Mouse (Mus musculus): ENCODE data around the gene Parp9. TPM values are rescaled to one million over a fixed set of nuclear protein-coding genes. Genes with fewer than 3 reads are reported as not detected.
"Not testable (repeated sequence)": the region's sequence is repeated elsewhere in the genome, so short reads cannot be mapped to it uniquely, and the experiment has no call there.

Parp9 gene
- polyA plus RNA-seq, 1 experiment from 2014 or later = 3.1 TPM

DNA sequence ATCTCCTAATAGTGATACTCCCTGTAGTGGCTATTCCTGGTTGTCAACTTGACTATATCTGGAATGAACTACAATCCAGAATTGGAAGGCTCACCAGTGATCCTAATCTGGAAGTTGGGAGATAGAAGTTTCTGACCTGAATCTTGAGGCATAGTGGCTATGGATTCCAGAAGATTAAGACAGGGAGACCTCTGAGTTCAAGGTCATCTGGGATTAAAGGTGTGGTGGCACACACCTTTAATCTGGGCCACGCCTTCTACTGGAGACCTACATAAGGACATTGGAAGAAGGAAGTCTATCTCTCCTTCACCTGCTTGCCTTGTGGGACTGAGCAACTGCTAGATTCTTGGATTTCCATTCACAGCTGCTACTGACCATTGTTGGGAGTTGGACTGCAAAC is 40.2 kb downstream of the Parp9 start, which contains the start of gene Kpna1:
Gene Kpna1, plus strand, starts transcription at position 301 of the 400 bp plus-strand sequence.
- not testable (repeated sequence) for H3K27me3 ChIP-seq (ENCODE audit: control insufficient read depth, insufficient read depth, low read length); H3K27ac ChIP-seq (ENCODE audit: low read depth, low read length); H3K9ac ChIP-seq (ENCODE audit: low read length); H3K4me3 ChIP-seq (ENCODE audit: low read depth, low read length); H3K4me1 ChIP-seq (ENCODE audit: control insufficient read depth, insufficient read depth, low read length); H3K9me3 ChIP-seq (ENCODE audit: control insufficient read depth, low read length); DNase-seq (ENCODE audit: low spot score); H3K36me3 ChIP-seq (ENCODE audit: control insufficient read depth, insufficient read depth, low read length); ATAC-seq (ENCODE audit: insufficient read depth, low FRiP score, low TSS enrichment); H3K4me2 ChIP-seq (ENCODE audit: low read depth)
- WGBS = 95% methylated on average over 1 of the region's 1 CpGs

DNA sequence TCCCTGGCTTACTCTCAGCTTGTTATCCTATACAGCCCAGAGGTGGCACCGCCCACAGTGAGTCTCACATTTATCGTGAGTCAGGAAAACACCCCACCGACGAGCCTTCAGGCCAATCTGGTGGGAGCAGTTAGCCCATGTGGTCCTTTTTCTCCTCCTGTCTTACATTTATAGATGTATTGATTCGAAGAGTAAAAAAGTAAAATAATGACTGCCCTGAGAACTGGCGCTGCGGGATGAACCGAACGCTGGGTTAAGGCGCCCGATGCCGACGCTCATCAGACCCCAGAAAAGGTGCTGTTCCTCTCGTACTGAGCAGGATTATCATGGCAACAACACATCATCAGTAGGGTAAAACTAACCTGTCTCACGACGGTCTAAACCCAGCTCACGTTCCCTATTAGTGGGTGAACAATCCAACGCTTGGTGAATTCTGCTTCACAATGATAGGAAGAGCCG is 43.1 kb downstream of the Parp9 start:
- Histone ChIP-seq H3K4me3 (ENCODE audit: low read depth, low read length) (no peak overlapping the region), H3K4me1 (ENCODE audit: control insufficient read depth, insufficient read depth, low read length) (no peaks in the 10 kb centered on the region), H3K9me3 (ENCODE audit: control insufficient read depth, low read length) (no peaks in the 10 kb centered on the region), H3K27ac (ENCODE audit: low read depth, low read length) (no peak overlapping the region), H3K4me2 (ENCODE audit: low read depth) (no peak overlapping the region), H3K36me3 (ENCODE audit: control insufficient read depth, insufficient read depth, low read length) (no peaks in the 10 kb centered on the region), H3K9ac (ENCODE audit: low read length) (no peak overlapping the region), H3K27me3 (ENCODE audit: control insufficient read depth, insufficient read depth, low read length) (no peaks in the 10 kb centered on the region)
- peak; percentile 88; the same call in 1 of the 2 replicates for ATAC-seq (ENCODE audit: insufficient read depth, low FRiP score, low TSS enrichment)
- peak; percentile 100 for DNase-seq (ENCODE audit: low spot score)
- 40% methylated on average over 19 of the region's 19 CpGs for WGBS

DNA sequence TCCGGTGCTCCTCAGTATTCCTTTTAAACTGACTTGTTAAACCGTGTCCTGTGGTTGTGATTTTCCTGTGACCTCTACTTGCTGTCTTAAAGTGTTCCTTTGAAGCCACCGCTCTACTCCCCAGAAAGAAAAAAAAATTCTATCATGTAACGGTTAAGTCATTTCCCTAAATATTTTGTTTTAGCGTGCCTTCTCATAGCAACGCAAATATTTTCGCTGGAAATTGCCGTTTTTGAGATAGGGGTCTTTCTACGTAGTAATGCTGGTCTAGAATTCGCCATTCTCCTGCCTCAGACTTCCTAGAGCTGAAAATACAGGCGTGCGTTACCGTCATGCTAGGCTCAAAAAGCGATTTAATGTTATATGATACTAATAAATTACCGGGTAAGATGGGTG is 44.2 kb downstream of the Parp9 start:
- H3K27ac ChIP-seq (ENCODE audit: low read depth, low read length) = no peak overlapping the region

DNA sequence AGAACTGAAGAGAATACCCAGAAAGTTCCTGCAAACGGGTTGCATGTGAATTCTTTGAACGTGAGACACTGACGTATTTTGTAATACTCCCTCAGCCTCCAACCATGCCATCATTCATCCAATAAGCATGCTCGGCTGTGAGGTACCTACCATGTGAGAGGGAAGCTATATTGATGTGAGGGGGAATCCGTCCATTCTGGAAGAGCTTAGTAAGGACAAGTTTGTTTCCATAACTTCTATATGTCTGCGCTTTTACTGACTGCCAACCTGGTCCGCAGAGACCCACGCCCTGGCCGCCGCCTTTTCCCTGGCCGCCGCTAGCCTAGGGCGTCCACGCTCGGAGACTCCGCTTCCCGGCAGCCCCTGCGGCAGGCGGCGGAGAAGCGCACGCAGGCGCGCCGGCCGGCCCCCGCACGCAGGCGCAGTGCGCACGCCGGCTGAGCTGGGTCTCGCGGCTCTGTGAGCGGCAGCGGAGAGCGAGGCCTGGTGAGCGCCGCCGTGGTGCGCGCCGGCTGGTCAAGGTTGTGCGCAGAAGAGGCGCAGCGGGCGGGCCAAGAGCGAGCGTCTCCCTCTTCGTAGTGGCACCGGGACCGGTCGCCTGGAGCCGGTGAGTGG is 44.7 kb downstream of the Parp9 start:
- Histone ChIP-seq H3K4me2 (ENCODE audit: low read depth) (peak overlapping the region; percentile 47), H3K9me3 (ENCODE audit: control insufficient read depth, low read length) (no peaks in the 10 kb centered on the region), H3K27me3 (ENCODE audit: control insufficient read depth, insufficient read depth, low read length) (no peaks in the 10 kb centered on the region), H3K4me3 (ENCODE audit: low read depth, low read length) (peak overlapping the region; percentile 61), H3K36me3 (ENCODE audit: control insufficient read depth, insufficient read depth, low read length) (no peaks in the 10 kb centered on the region), H3K4me1 (ENCODE audit: control insufficient read depth, insufficient read depth, low read length) (no peaks in the 10 kb centered on the region), H3K9ac (ENCODE audit: low read length) (peak overlapping the region; percentile 73), H3K27ac (ENCODE audit: low read depth, low read length) (peak overlapping the region; percentile 95)
- ATAC-seq (ENCODE audit: insufficient read depth, low FRiP score, low TSS enrichment) = peak; percentile 92
- peak; percentile 98 for DNase-seq (ENCODE audit: low spot score)
- under 1% methylated on average over 44 of the region's 54 CpGs for WGBS

More for the DNA sequence above, 44.2 kb downstream of the Parp9 start:
- no peaks in the 10 kb centered on the region for H3K9me3 ChIP-seq (ENCODE audit: control insufficient read depth, low read length)
- DNase-seq (ENCODE audit: low spot score) (no peak), ATAC-seq (ENCODE audit: insufficient read depth, low FRiP score, low TSS enrichment) (no peak)
- WGBS = 5% methylated on average over 15 of the region's 15 CpGs
- H3K9ac ChIP-seq (ENCODE audit: low read length) = peak overlapping the region; percentile 37
- peak overlapping the region; percentile 47 for H3K4me2 ChIP-seq (ENCODE audit: low read depth)
- no peaks in the 10 kb centered on the region for H3K36me3 ChIP-seq (ENCODE audit: control insufficient read depth, insufficient read depth, low read length)
- no peaks in the 10 kb centered on the region for H3K27me3 ChIP-seq (ENCODE audit: control insufficient read depth, insufficient read depth, low read length)
- H3K4me3 ChIP-seq (ENCODE audit: low read depth, low read length) = peak overlapping the region; percentile 61
- H3K4me1 ChIP-seq (ENCODE audit: control insufficient read depth, insufficient read depth, low read length) = no peaks in the 10 kb centered on the region

GRCm38 (mm10) chr16:35983517-35984101 is 45.3 kb downstream of the Parp9 start:
- under 1% methylated on average over 33 of the region's 86 CpGs for WGBS

DNA sequence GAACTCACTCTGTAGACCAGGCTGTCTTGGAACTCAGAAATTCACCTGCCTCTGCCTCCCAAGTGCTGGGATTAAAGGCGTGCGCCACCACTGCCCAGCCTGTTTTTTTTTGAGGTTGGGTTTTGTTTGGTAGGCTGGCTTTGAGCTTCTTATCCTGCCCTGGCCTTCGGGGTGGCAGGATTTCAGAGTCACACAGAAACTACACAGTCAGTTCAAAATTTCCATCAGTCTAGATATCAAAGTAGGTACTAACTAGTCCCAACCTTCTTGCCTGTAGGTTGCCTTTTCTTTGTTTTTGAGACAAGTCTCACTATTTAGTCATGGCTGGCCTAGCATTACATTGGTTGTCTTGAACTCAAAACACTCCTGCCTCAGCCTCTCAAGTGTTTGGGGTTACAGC is 46.2 kb downstream of the Parp9 start:
- no peaks in the 10 kb centered on the region for H3K36me3 ChIP-seq (ENCODE audit: control insufficient read depth, insufficient read depth, low read length)
- no peak overlapping the region for H3K27ac ChIP-seq (ENCODE audit: low read depth, low read length)
- no peaks in the 10 kb centered on the region for H3K4me1 ChIP-seq (ENCODE audit: control insufficient read depth, insufficient read depth, low read length)
- ATAC-seq (ENCODE audit: insufficient read depth, low FRiP score, low TSS enrichment) (no peak), DNase-seq (ENCODE audit: low spot score) (no peak)
- no peaks in the 10 kb centered on the region for H3K27me3 ChIP-seq (ENCODE audit: control insufficient read depth, insufficient read depth, low read length)
- H3K4me3 ChIP-seq (ENCODE audit: low read depth, low read length) = peak overlapping the region; percentile 61
- no peaks in the 10 kb centered on the region for H3K9me3 ChIP-seq (ENCODE audit: control insufficient read depth, low read length)
- H3K4me2 ChIP-seq (ENCODE audit: low read depth) = peak overlapping the region; percentile 47
- WGBS = 74% methylated on average over 3 of the region's 3 CpGs
- no peak overlapping the region for H3K9ac ChIP-seq (ENCODE audit: low read length)

More at GRCm38 (mm10) chr16:35983517-35984101, 45.3 kb downstream of the Parp9 start:
- Histone ChIP-seq H3K36me3 (ENCODE audit: control insufficient read depth, insufficient read depth, low read length) (no peaks in the 10 kb centered on the region), H3K9me3 (ENCODE audit: control insufficient read depth, low read length) (no peaks in the 10 kb centered on the region), H3K4me2 (ENCODE audit: low read depth) (peak overlapping the region; percentile 47), H3K9ac (ENCODE audit: low read length) (peak overlapping the region; percentile 73), H3K27me3 (ENCODE audit: control insufficient read depth, insufficient read depth, low read length) (no peaks in the 10 kb centered on the region), H3K4me1 (ENCODE audit: control insufficient read depth, insufficient read depth, low read length) (no peaks in the 10 kb centered on the region), H3K4me3 (ENCODE audit: low read depth, low read length) (peak overlapping the region; percentile 61), H3K27ac (ENCODE audit: low read depth, low read length) (peak overlapping the region; percentile 95)
- DNase-seq (ENCODE audit: low spot score) = peak; percentile 66
- peak; percentile 83 for ATAC-seq (ENCODE audit: insufficient read depth, low FRiP score, low TSS enrichment)

DNA sequence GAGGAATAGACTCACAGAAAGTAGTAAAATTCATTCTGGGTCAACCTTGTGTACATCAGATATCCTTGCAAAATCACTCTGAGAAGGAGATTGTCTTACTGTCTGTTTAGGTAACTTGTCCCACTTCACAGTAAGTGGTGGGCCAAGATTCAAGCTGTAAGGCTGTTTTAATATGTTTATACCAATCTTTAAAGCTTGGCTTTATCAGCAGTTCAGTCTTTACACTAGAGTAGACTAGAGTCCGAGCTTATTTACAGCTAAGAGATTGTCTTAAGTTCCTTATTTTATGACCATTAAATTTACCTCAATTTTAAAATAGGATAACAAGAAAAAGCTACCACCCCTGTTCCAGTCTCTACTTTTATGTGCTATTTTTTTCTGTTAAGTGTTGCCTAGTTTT is 49.7 kb downstream of the Parp9 start:
- DNase-seq (ENCODE audit: low spot score) = no peak
- Histone ChIP-seq H3K9ac (ENCODE audit: low read length) (no peak overlapping the region), H3K4me2 (ENCODE audit: low read depth) (no peak overlapping the region), H3K36me3 (ENCODE audit: control insufficient read depth, insufficient read depth, low read length) (no peaks in the 10 kb centered on the region), H3K9me3 (ENCODE audit: control insufficient read depth, low read length) (no peaks in the 10 kb centered on the region), H3K27ac (ENCODE audit: low read depth, low read length) (no peak overlapping the region), H3K4me1 (ENCODE audit: control insufficient read depth, insufficient read depth, low read length) (no peaks in the 10 kb centered on the region), H3K27me3 (ENCODE audit: control insufficient read depth, insufficient read depth, low read length) (no peaks in the 10 kb centered on the region), H3K4me3 (ENCODE audit: low read depth, low read length) (no peak overlapping the region)
- ATAC-seq (ENCODE audit: insufficient read depth, low FRiP score, low TSS enrichment) = no peak
- 90% methylated on average over 1 of the region's 1 CpGs for WGBS

DNA sequence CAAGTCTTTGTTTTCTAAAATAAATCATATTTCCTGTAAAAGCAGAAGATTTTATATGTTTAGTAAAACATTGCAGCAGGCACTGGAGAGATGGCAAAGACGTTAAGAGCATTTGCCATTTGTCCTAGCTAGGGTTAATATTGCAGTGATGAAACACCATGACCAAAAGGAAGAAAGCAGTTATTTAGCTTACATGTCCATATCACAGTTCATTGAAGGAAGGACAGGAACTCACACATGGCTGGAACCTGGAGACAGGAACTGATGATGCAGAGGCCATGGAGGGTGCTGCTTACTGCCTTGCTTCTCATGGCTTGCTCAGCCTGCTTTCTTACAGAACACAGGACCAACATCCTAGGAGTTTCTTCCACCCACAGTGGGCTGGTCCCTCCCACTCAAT is 54.1 kb downstream of the Parp9 start:
- ATAC-seq (ENCODE audit: insufficient read depth, low FRiP score, low TSS enrichment) = no peak
- no peak overlapping the region for H3K27ac ChIP-seq (ENCODE audit: low read depth, low read length)
- no peak overlapping the region for H3K4me3 ChIP-seq (ENCODE audit: low read depth, low read length)
- H3K4me1 ChIP-seq (ENCODE audit: control insufficient read depth, insufficient read depth, low read length) = no peaks in the 10 kb centered on the region
- no peak overlapping the region for H3K9ac ChIP-seq (ENCODE audit: low read length)
- no peaks in the 10 kb centered on the region for H3K9me3 ChIP-seq (ENCODE audit: control insufficient read depth, low read length)
- H3K4me2 ChIP-seq (ENCODE audit: low read depth) = no peak overlapping the region
- H3K27me3 ChIP-seq (ENCODE audit: control insufficient read depth, insufficient read depth, low read length) = no peaks in the 10 kb centered on the region
- WGBS = 78% methylated on average over 1 of the region's 1 CpGs
- H3K36me3 ChIP-seq (ENCODE audit: control insufficient read depth, insufficient read depth, low read length) = no peaks in the 10 kb centered on the region
- no peak for DNase-seq (ENCODE audit: low spot score)

DNA sequence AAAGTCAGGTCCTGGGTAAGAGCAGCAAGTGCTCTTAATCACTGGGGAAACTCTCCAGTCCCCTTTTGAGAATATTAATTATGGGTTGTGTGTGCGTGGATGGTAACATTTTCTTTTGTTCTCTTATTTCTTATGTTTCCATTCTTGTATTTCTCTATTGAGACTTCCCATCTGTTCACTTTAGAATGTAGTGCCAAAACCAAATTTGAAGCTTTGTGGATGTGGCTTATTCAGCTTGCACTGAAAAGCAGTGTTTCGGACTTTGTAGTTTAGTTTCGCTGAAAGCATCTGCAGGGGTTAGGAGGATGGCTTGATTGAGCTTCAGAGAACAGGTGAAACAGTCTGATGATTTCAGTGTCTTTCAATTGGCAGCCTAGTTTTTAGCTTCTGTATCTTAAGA is 55.0 kb downstream of the Parp9 start:
- no peak overlapping the region for H3K4me3 ChIP-seq (ENCODE audit: low read depth, low read length)
- 97% methylated on average over 3 of the region's 3 CpGs for WGBS
- no peak overlapping the region for H3K9ac ChIP-seq (ENCODE audit: low read length)
- DNase-seq (ENCODE audit: low spot score) (no peak), ATAC-seq (ENCODE audit: insufficient read depth, low FRiP score, low TSS enrichment) (no peak)
- no peaks in the 10 kb centered on the region for H3K27me3 ChIP-seq (ENCODE audit: control insufficient read depth, insufficient read depth, low read length)
- no peaks in the 10 kb centered on the region for H3K4me1 ChIP-seq (ENCODE audit: control insufficient read depth, insufficient read depth, low read length)
- no peaks in the 10 kb centered on the region for H3K36me3 ChIP-seq (ENCODE audit: control insufficient read depth, insufficient read depth, low read length)
- H3K4me2 ChIP-seq (ENCODE audit: low read depth) = no peak overlapping the region
- no peaks in the 10 kb centered on the region for H3K9me3 ChIP-seq (ENCODE audit: control insufficient read depth, low read length)
- no peak overlapping the region for H3K27ac ChIP-seq (ENCODE audit: low read depth, low read length)

All from neural tube, embryonic 11.5 days (tissue).